Comparison of ENCODE assay signal across 8 mouse cellular contexts in the genomic region with DNA sequence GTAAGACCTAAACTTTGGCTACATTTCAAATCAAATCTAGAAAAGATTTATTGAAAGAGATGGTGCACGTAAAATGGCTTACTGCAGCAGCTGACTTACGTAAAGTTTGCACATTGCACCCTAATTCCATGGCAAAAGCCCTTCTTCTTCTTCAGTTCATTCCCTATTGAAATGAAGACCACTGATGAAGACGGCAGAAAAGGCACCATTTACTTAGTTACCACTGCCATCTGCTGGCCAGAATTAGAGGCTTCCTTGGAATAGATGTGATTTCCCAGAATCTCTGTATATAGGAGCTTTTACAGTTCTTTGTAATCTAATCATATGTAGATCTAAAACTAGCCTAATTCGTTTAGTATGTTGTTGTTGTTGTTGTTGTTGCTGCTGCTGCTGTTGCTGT.
DNase-seq lines count a peak whose midpoint lies in the region; ATAC-seq lines count a peak whose summit lies in the region.

No protein-coding gene starts in this region.

- peak; percentile 16 for DNase-seq in cerebellum, adult 11 months
- DNase-seq in R1 (ENCODE audit: low read depth, low spot score) = peak; percentile 51
- DNase-seq in layer of hippocampus, adult 9-11 months = peak; percentile 55
- peak; percentile 83 to 86 for DNase-seq in right cerebral cortex, postnatal 10 days (ENCODE audit: low spot score in 2 of 2)

- no peak for ATAC-seq in cerebellum, adult (ENCODE audit: insufficient number of reproducible peaks, low FRiP score, low TSS enrichment)
- peak; percentile 76 for ATAC-seq in common myeloid progenitor, adult 5-6 weeks (replicated peaks; ENCODE audit: low read depth, poor library complexity, severe bottlenecking)
- ATAC-seq in granulocyte monocyte progenitor cell, adult 5-6 weeks (replicated peaks; ENCODE audit: poor library complexity, severe bottlenecking) = peak; percentile 70
- peak; percentile 84 for ATAC-seq in megakaryocyte progenitor cell, adult 5-6 weeks (replicated peaks; ENCODE audit: poor library complexity)

Comparison
In these comparisons a context has a peak if more than half of its experiments do, and no peak if none do; other contexts are left out.
1. DNase-seq: peak in every context shown above with its lines; median percentile 84 in right cerebral cortex, postnatal 10 days; 55 in layer of hippocampus, adult 9-11 months; 51 in R1; 16 in cerebellum, adult 11 months.